Mouse (Mus musculus): ENCODE measurements around the gene Ptger1. TPM values are rescaled to one million over a fixed set of nuclear protein-coding genes. Genes with fewer than 3 reads are reported as not detected.
A peak's percentile ranks its signal among the peaks of the same experiment; 100 is the strongest.

The Ptger1 gene
- 1 to 10 TPM in 1 of 2 experiments, under 1 TPM in 1; 1.00 to 1.4 TPM for total RNA-seq (2021)

GRCm38 (mm10) chr8:83665969-83666865 lies at the start of gene Ptger1:
Gene Ptger1, plus strand, starts transcription at chr8:83666678.
- no peak for DNase-seq

DNA sequence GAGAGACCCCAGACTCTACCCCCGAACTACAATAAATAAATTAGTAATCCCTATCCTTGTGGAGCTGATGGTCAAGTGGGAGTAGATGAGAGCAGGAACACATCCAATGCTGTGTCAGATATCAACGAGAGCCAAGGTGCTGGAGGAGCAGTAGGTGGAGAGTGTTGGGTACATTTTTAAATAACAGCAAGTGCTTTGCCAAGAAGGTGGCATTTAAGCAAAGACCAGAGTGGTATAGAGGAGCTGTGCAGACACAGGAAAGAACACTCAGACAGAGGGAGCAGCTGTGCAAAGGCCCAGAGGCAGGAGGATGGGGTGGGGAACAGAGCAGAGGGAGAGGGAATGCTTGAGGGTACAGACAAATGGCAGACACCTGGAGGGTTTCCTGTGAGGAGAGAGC lies 49.4 kb upstream of the Ptger1 start:
- DNase-seq: no peak

GRCm38 (mm10) chr8:83618566-83618965 lies 47.9 kb upstream of the Ptger1 start:
- DNase-seq: no peak

DNA sequence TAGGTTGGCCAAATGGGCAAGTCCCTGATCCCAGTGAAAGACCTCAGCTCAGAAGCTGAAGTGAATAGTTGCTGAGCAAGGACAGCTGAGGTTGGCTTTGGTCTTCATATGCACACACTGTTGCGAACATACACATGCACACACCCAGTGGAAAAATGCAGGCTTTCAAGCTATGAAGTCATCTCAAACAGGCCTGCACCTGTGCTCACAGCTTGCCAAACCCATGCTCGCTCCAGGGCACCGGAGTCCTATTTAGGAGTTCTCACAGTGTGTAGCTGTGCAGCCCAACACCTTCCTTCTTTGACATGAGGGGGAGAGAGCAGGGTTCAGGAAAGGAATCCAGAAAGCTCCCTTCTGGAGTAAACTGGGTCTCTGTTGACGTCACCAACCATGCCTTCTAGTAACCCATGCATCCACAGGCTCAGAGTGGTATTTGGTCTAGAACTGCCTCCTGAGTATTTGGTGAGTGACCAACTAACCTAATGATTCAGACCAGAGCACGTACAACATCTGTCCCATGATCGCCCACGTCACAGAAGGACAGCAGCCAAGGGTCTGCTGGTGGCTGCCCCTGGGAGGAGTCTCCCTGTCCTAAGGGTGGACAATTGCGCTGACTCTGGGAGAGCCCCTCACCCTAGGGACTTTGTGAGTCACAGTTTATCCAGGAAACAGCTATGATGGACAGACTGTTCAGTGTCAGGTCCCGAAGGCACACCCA lies 46.8 kb upstream of the Ptger1 start:
- DNase-seq: no peak

GRCm38 (mm10) chr8:83621691-83622388 lies 44.6 kb upstream of the Ptger1 start:
- no peak for DNase-seq

- peak; percentile 86 to 88 for DNase-seq
Observed at GRCm38 (mm10) chr8:83622389-83622989, 44.0 kb upstream of the Ptger1 start.

- no peak for DNase-seq
Observed at GRCm38 (mm10) chr8:83623549-83623948, 42.9 kb upstream of the Ptger1 start.

GRCm38 (mm10) chr8:83624739-83625138 lies 41.7 kb upstream of the Ptger1 start:
- no peak for DNase-seq

GRCm38 (mm10) chr8:83625676-83626299 lies 40.7 kb upstream of the Ptger1 start:
- no peak for DNase-seq

GRCm38 (mm10) chr8:83632083-83632707 lies 34.3 kb upstream of the Ptger1 start:
- no peak for DNase-seq

DNA sequence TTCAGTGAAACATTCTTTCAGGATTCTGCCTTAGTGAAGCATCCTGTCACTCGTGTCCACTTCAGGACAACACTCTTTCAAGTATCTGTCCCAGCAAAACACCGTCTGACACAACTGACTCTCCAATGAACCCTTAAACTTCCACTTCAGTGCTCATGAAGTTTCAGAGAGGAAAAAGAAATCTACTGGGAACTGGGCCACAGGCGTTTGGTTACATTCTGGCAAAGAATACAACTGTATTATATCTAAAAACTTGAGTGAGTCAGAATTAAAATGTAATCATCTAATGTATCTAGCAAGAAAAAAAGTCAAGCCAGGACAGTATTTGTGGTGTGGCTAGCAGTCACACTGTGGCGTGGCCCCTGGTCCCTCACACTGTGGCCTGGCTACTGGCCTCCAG lies 27.6 kb upstream of the Ptger1 start:
- no peak for DNase-seq

GRCm38 (mm10) chr8:83639649-83640048 lies 26.8 kb upstream of the Ptger1 start:
- no peak for DNase-seq

GRCm38 (mm10) chr8:83647511-83647910 lies 19.0 kb upstream of the Ptger1 start:
- DNase-seq: no peak

DNA sequence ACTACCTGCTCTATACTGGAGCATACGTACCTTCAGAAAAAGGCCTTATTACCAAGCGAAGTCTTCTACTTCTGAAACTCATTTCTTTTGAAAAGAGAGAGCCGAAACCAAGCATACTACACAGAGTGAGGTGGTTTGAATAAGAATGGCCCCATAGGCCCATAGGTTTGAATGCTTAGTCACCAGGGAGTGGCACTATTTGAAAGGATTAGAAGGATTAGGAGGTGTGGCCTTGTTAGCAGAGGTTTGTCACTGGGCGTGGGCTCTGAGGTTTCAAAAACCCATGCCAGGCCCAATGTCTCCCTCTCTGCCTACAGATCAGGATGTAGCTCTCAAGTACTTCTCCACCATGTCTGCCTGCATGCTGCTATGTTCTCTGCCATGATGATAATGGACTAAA lies 18.4 kb upstream of the Ptger1 start:
- no peak for DNase-seq

GRCm38 (mm10) chr8:83649699-83650098 lies 16.8 kb upstream of the Ptger1 start:
- DNase-seq: no peak

DNA sequence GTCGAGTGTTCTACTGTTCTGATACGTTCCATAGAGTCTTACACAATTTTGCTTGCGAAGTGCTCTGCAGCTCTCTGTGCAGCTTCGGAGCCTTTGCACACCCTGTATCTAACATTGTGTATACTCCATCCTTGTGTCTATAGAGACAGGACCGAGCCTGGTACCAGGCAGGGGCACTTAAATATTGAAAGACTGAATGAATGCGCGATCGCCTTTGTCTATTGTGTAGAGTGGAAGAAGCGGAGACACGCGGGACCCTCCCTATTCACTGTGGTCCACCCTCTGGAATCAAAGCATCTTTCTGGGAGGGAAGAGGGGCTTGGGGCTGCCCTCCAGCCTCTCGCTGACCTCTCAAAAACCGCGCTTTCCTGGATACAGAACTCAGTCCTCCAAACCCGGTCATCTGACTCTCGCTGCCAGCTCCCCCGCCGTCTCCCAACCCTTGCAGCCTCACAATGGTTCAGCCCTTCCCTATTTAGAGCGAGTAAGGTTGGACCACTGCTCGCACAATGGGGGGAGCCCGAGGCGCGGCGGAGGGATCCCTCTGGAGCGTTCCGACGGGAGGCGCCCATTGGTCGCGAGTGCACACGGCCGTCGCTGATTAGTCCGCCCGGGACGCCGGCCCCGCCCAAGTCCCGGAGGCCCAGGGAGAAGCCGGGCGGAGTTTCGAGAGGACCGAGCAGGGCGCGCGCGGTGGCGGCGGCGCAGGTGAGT lies 14.3 kb upstream of the Ptger1 start, which contains the start of gene Gipc1:
Gene Gipc1 (plus strand): TSS at position 648 of the 714 bp plus-strand sequence.
- DNase-seq: peak; percentile 96 to 97

DNA sequence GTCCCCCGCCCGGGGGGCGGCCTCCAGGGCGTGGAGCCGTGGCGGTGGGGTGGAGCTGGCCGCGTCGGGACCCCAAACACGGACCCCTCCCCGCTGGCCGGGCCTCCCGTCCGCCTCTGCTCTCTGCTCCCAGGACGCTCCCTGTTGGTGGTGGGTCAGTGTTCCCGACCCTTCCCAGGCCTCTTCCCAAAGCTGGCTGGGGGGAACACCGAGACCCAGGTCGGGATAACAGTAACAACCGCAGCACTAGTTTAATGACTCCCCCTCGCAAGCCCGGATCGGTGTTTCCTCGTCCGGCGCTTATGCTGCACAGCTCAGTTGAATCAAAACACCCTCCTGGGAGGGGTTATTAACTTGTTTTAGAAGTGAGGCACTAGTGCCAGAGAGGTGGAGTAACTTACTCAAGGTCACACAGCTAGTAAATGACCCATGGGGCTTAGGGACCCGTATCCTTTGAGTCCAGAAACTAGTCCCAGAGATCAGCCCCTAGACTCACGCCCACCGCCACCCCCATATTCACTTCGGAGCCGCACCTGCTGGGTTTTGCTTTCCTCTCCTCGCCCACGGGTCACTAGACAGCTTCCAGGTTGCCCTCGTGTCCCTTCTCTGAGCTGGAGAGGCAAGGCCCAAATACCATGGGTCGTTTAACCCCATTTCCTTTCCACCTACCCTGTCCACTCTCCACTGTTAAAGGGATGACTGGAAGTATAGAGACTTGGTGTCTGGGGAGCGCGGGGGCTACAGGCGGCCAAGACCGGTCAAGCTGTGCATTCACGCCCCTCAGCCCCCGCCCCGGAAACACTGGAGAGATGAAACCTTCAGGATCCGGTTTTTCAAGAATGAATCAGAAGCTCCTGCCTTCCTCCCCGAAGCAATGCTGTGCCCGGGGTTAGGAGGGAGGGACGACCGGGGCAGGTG lies 13.5 kb upstream of the Ptger1 start:
- DNase-seq: no peak

DNA sequence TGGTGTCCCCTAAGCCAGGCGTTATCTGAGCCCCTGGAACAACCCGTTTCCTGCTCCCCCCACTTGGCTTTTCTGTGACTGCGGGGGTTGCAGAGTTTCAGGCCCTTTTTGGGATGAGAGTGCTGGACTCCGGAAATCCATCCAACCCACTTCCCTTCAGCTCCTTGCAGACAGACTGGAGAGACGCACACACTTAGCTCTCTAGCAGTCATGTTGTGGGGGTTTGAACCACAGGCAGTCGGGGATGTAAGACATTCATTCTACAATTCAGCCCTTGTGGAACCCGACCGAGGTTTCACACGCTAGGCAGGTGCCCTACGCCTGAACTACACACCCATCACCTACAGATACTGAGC lies 12.8 kb upstream of the Ptger1 start:
- DNase-seq: no peak

GRCm38 (mm10) chr8:83654725-83655124 lies 11.8 kb upstream of the Ptger1 start:
- DNase-seq: no peak

- no peak for DNase-seq
Observed at GRCm38 (mm10) chr8:83656043-83656442, 10.4 kb upstream of the Ptger1 start.
